Mouse (Mus musculus) hindbrain, embryonic 13.5 days (tissue): ENCODE data around the gene Sectm1a. TPM values are rescaled to one million over a fixed set of nuclear protein-coding genes. Genes with fewer than 3 reads are reported as not detected.
"Not testable (repeated sequence)": the region's sequence is repeated elsewhere in the genome, so short reads cannot be mapped to it uniquely, and the experiment has no call there.

Source experiments
- ATAC-seq: fragments of 200-750 bp; cut with Nextera tagmentation; 2 replicates; pipeline ENCODE4 v1.8.0; 2017; ENCODE audit warnings: moderate TSS enrichment; ENCODE audit not compliant: low FRiP score
- H3K27ac ChIP-seq: fragments of 300-500 bp; sonication (generic); 2 replicates; pipeline ENCODE4 v1.5.1; 2015; ENCODE audit warnings: inconsistent platforms, mild to moderate bottlenecking, moderate library complexity
- H3K27me3 ChIP-seq: fragments of 300-500 bp; sonication (generic); 2 replicates; pipeline ENCODE4 v1.6.1; 2015; ENCODE audit warnings: mild to moderate bottlenecking, inconsistent platforms
- H3K36me3 ChIP-seq: fragments of 300-500 bp; sonication (generic); 2 replicates; pipeline ENCODE4 v1.6.1; 2015; ENCODE audit warnings: mild to moderate bottlenecking, inconsistent platforms
- H3K4me1 ChIP-seq: fragments of 300-500 bp; sonication (generic); replicated peaks from 2 replicates; pipeline ENCODE4 v1.6.1; 2015; ENCODE audit warnings: inconsistent platforms
- H3K4me2 ChIP-seq: fragments of 300-500 bp; sonication (generic); 2 replicates; pipeline ENCODE4 v1.6.1; 2015; ENCODE audit warnings: inconsistent platforms, mild to moderate bottlenecking, moderate library complexity
- H3K4me3 ChIP-seq: fragments of 300-500 bp; sonication (generic); 2 replicates; pipeline ENCODE4 v1.5.1; 2015; ENCODE audit warnings: mild to moderate bottlenecking, inconsistent platforms
- H3K9ac ChIP-seq: fragments of 300-500 bp; sonication (generic); 2 replicates; pipeline ENCODE4 v1.6.1; 2015; ENCODE audit warnings: mild to moderate bottlenecking, inconsistent platforms
- H3K9me3 ChIP-seq: fragments of 300-500 bp; sonication (generic); 2 replicates; pipeline ENCODE4 v1.6.1; 2016; ENCODE audit warnings: inconsistent platforms
- WGBS: fragments of 180-500 bp; shearing (Covaris S2); methylation state at CpG from one replicate; pipeline ENCODE4 v1.1.7; 2015; 5-methylcytosine and 5-hydroxymethylcytosine counted together
- polyA plus RNA-seq: library from polyadenylated mRNA; unstranded; fragments of >200 nt; fragmentation: Nextera tagmentation; extraction: Ambion mirVana; gene quantifications from 2 replicates; pipeline ENCODE4 v1.2.1, GENCODE M21; 2015

The Sectm1a gene
- polyA plus RNA-seq, 1 experiment from 2014 or later: not detected

- 91% methylated on average over 3 of the region's 3 CpGs for WGBS
- Histone ChIP-seq H3K27ac (no peak overlapping the region), H3K27me3 (no peaks in the 10 kb centered on the region), H3K4me2 (no peak overlapping the region), H3K9ac (no peak overlapping the region), H3K4me1 (peaks cover 9% of the 10 kb centered on the region), H3K9me3 (no peaks in the 10 kb centered on the region), H3K4me3 (no peak overlapping the region), H3K36me3 (no peaks in the 10 kb centered on the region)
- no peak for ATAC-seq
Measured at GRCm38 (mm10) chr11:121111051-121111450, 30.0 kb upstream of the Sectm1a start.

GRCm38 (mm10) chr11:121109986-121110385 lies 29.0 kb upstream of the Sectm1a start:
- Histone ChIP-seq H3K27me3 (no peaks in the 10 kb centered on the region), H3K4me2 (no peak overlapping the region), H3K9ac (no peak overlapping the region), H3K4me3 (no peak overlapping the region), H3K9me3 (no peaks in the 10 kb centered on the region), H3K4me1 (peaks cover 9% of the 10 kb centered on the region), H3K27ac (no peak overlapping the region), H3K36me3 (no peaks in the 10 kb centered on the region)
- 20% methylated on average over 2 of the region's 2 CpGs for WGBS
- no peak; the same call in 1 of the 2 replicates for ATAC-seq

DNA sequence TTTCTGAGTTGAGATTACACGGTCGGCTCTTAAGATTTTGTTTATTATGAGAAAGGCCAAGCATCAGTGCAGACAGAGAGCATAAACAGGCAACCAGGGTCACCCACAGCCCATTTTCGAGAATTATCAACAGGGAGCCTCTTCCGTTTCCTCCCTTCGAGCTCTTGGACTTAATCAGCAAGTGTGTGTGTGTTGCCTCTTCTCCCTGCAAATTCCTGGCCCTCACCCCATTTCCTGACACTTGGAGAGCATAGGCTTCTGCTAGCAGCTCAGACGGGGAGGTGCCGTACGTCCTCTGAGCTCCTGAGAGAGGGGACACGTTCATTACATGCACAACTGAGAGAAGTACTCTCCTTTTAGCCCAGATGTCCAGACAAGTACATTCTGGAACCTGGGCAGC lies 27.0 kb upstream of the Sectm1a start:
- peaks cover 9% of the 10 kb centered on the region for H3K4me1 ChIP-seq
- no peaks in the 10 kb centered on the region for H3K36me3 ChIP-seq
- ATAC-seq: no peak
- no peak overlapping the region for H3K9ac ChIP-seq
- no peak overlapping the region for H3K4me3 ChIP-seq
- WGBS: 75% methylated on average over 9 of the region's 9 CpGs
- H3K27ac ChIP-seq: no peak overlapping the region
- H3K9me3 ChIP-seq: no peaks in the 10 kb centered on the region
- H3K27me3 ChIP-seq: no peaks in the 10 kb centered on the region
- no peak overlapping the region for H3K4me2 ChIP-seq

DNA sequence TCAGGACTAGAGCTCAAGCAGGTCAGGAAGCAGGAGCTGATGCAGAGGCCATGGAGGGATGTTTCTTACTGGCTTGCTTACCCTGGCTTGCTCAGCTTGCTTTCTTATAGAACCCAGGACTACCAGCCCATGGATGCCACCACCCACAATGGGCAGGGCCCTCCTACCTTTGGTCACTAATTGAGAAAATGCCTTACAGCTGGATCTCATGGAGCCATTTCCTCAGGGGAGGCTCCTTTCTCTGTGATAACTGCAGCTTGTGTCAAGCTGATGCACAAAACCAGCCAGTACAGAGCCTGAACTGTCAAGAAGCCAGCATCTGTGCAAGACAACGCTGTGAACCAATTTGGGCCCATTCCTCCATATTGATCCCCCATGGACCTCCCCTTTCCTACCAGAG lies 26.2 kb upstream of the Sectm1a start:
- H3K4me2 ChIP-seq, H3K9ac ChIP-seq, ATAC-seq, H3K27ac ChIP-seq, H3K9me3 ChIP-seq, H3K36me3 ChIP-seq, H3K4me3 ChIP-seq, H3K27me3 ChIP-seq, H3K4me1 ChIP-seq: not testable (repeated sequence)
- 74% methylated on average over 1 of the region's 1 CpGs for WGBS

DNA sequence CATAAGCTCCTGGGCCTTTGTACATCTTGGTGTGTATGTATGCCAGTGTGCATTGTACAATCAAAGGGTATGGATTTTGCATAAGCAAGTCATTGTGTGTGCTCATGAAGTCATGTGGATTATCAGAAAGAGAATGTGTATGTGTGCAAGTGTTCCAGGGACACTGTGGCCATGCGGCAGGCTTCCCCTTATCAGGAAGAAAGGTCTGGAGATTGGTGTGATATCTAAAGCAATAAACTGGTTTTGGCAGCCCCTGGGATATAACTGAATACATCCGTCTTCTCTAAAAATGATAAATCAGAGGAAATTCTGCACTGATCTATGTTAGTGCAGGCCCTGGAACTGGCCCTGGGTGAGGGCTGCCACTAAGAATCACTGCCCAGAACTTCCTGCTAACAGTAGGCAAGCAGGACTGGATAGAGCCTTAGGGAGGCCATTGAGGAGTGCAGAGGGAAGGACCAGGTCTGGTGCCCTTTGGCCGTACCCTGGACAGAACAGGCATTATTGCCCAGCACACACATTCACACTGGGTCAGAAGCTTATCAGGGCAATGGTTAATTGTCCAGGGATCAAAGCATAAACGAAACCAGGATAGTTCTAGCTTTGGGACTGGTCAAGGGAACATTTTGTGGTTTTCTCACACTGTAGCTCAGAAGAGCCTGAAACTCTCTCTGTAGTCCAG lies 20.2 kb upstream of the Sectm1a start:
- H3K4me3 ChIP-seq: no peak overlapping the region
- H3K36me3 ChIP-seq: no peaks in the 10 kb centered on the region
- WGBS: 95% methylated on average over 4 of the region's 4 CpGs
- no peaks in the 10 kb centered on the region for H3K27me3 ChIP-seq
- H3K27ac ChIP-seq: no peak overlapping the region
- H3K4me1 ChIP-seq: 0 out of 2 replicates have a peak, but pooled peaks cover 3% of the 10 kb centered on the region
- H3K9ac ChIP-seq: no peak overlapping the region
- no peak for ATAC-seq
- no peak overlapping the region for H3K4me2 ChIP-seq
- no peaks in the 10 kb centered on the region for H3K9me3 ChIP-seq

GRCm38 (mm10) chr11:121100692-121101091 lies 19.7 kb upstream of the Sectm1a start:
- H3K9ac ChIP-seq: no peak overlapping the region
- WGBS: 70% methylated on average over 7 of the region's 7 CpGs
- no peak overlapping the region for H3K4me2 ChIP-seq
- no peaks in the 10 kb centered on the region for H3K9me3 ChIP-seq
- H3K27me3 ChIP-seq: no peaks in the 10 kb centered on the region
- no peak overlapping the region for H3K4me3 ChIP-seq
- no peak for ATAC-seq
- no peak overlapping the region for H3K27ac ChIP-seq
- H3K4me1 ChIP-seq: 0 out of 2 replicates have a peak, but pooled peaks cover 3% of the 10 kb centered on the region
- no peaks in the 10 kb centered on the region for H3K36me3 ChIP-seq

GRCm38 (mm10) chr11:121099762-121100161 lies 18.7 kb upstream of the Sectm1a start:
- WGBS: 72% methylated on average over 7 of the region's 7 CpGs
- Histone ChIP-seq H3K27me3 (no peaks in the 10 kb centered on the region), H3K27ac (no peak overlapping the region), H3K36me3 (no peaks in the 10 kb centered on the region), H3K9ac (no peak overlapping the region), H3K4me2 (no peak overlapping the region), H3K4me3 (no peak overlapping the region), H3K9me3 (no peaks in the 10 kb centered on the region), H3K4me1 (0 out of 2 replicates have a peak, but pooled peaks cover 3% of the 10 kb centered on the region)
- no peak for ATAC-seq

GRCm38 (mm10) chr11:121092606-121093585 lies 11.9 kb upstream of the Sectm1a start:
- Histone ChIP-seq H3K36me3 (no peaks in the 10 kb centered on the region), H3K4me3 (no peak overlapping the region), H3K4me2 (no peak overlapping the region), H3K9ac (no peak overlapping the region), H3K27me3 (no peaks in the 10 kb centered on the region), H3K27ac (no peak overlapping the region), H3K4me1 (no peaks in the 10 kb centered on the region), H3K9me3 (no peaks in the 10 kb centered on the region)
- WGBS: 92% methylated on average over 14 of the region's 14 CpGs
- ATAC-seq: no peak

- no peak overlapping the region for H3K4me3 ChIP-seq
- H3K27ac ChIP-seq: no peak overlapping the region
- no peak for ATAC-seq
- no peaks in the 10 kb centered on the region for H3K9me3 ChIP-seq
- H3K4me2 ChIP-seq: no peak overlapping the region
- H3K4me1 ChIP-seq: no peaks in the 10 kb centered on the region
- 72% methylated on average over 4 of the region's 4 CpGs for WGBS
- H3K36me3 ChIP-seq: no peaks in the 10 kb centered on the region
- no peak overlapping the region for H3K9ac ChIP-seq
- no peaks in the 10 kb centered on the region for H3K27me3 ChIP-seq
Measured at GRCm38 (mm10) chr11:121090943-121091342, 9.9 kb upstream of the Sectm1a start.

- Histone ChIP-seq H3K36me3 (no peaks in the 10 kb centered on the region), H3K4me1 (no peaks in the 10 kb centered on the region), H3K9ac (no peak overlapping the region), H3K27me3 (no peaks in the 10 kb centered on the region), H3K27ac (no peak overlapping the region), H3K4me3 (no peak overlapping the region), H3K4me2 (no peak overlapping the region), H3K9me3 (no peaks in the 10 kb centered on the region)
- 90% methylated on average over 2 of the region's 2 CpGs for WGBS
- no peak for ATAC-seq
Measured at GRCm38 (mm10) chr11:121089756-121090546, 8.9 kb upstream of the Sectm1a start.

- Histone ChIP-seq H3K4me1 (no peaks in the 10 kb centered on the region), H3K4me2 (no peak overlapping the region), H3K4me3 (no peak overlapping the region), H3K36me3 (no peaks in the 10 kb centered on the region), H3K27ac (no peak overlapping the region), H3K9me3 (no peaks in the 10 kb centered on the region), H3K27me3 (no peaks in the 10 kb centered on the region), H3K9ac (no peak overlapping the region)
- WGBS: 85% methylated on average over 6 of the region's 6 CpGs
- no peak for ATAC-seq
Measured at GRCm38 (mm10) chr11:121088997-121089396, 8.0 kb upstream of the Sectm1a start.

GRCm38 (mm10) chr11:121086296-121086695 lies 5.3 kb upstream of the Sectm1a start:
- ATAC-seq: no peak
- H3K9me3 ChIP-seq: no peaks in the 10 kb centered on the region
- 75% methylated on average over 4 of the region's 4 CpGs for WGBS

More at GRCm38 (mm10) chr11:121086296-121086695, 5.3 kb upstream of the Sectm1a start:
- Histone ChIP-seq H3K4me1 (no peaks in the 10 kb centered on the region), H3K4me2 (no peak overlapping the region), H3K27ac (no peak overlapping the region), H3K27me3 (no peaks in the 10 kb centered on the region), H3K4me3 (no peak overlapping the region), H3K36me3 (no peaks in the 10 kb centered on the region), H3K9ac (no peak overlapping the region)
